Mouse (Mus musculus): Measurements from ENCODE around the gene Pdcd2l. TPM values are rescaled to one million over a fixed set of nuclear protein-coding genes. Genes with fewer than 3 reads are reported as not detected.
"Not testable (repeated sequence)": the region's sequence is repeated elsewhere in the genome, so short reads cannot be mapped to it uniquely, and the experiment has no call there.

Pdcd2l gene
- polyA plus RNA-seq, 1 experiment from 2014 or later = 53.7 TPM

- DNase-seq = no peak
- no peaks in the 10 kb centered on the region for H3K27me3 ChIP-seq (ENCODE audit: insufficient read depth, low read length)
- no peaks in the 10 kb centered on the region for H3K9me3 ChIP-seq (ENCODE audit: low read depth, low read length)
- TF ChIP-seq CTCF (IDR thresholded peaks at IDR 0.05; ENCODE audit: low read depth) = no peak
- H3K36me3 ChIP-seq (ENCODE audit: insufficient read depth) = peaks cover 98% of the 10 kb centered on the region
- no peaks in the 10 kb centered on the region for H3K4me1 ChIP-seq (ENCODE audit: insufficient read depth)
- WGBS = 86% methylated on average over 7 of the region's 7 CpGs
- H3K4me2 ChIP-seq = no peak overlapping the region
- no peak for ATAC-seq (ENCODE audit: insufficient read depth)
- H3K4me3 ChIP-seq (ENCODE audit: low read depth, low read length) = no peak overlapping the region
- no peak overlapping the region for H3K9ac ChIP-seq
- H3K27ac ChIP-seq (ENCODE audit: low read depth) = no peak overlapping the region
Measured at GRCm38 (mm10) chr7:34213281-34213680, 16.8 kb upstream of the Pdcd2l start.

GRCm38 (mm10) chr7:34208027-34208745, 11.7 kb upstream of the Pdcd2l start:
- H3K9ac ChIP-seq = no peak overlapping the region
- no peak overlapping the region for H3K27ac ChIP-seq (ENCODE audit: low read depth)
- H3K9me3 ChIP-seq (ENCODE audit: low read depth, low read length) = no peaks in the 10 kb centered on the region
- H3K4me1 ChIP-seq (ENCODE audit: insufficient read depth) = no peaks in the 10 kb centered on the region
- ATAC-seq (ENCODE audit: insufficient read depth) = no peak
- no peak for DNase-seq
- TF ChIP-seq CTCF (IDR thresholded peaks at IDR 0.05; ENCODE audit: low read depth) = peak; percentile 35; the same call in 1 of the 2 replicates
- WGBS = 92% methylated on average over 9 of the region's 9 CpGs
- peaks cover 98% of the 10 kb centered on the region for H3K36me3 ChIP-seq (ENCODE audit: insufficient read depth)
- H3K27me3 ChIP-seq (ENCODE audit: insufficient read depth, low read length) = no peaks in the 10 kb centered on the region
- H3K4me3 ChIP-seq (ENCODE audit: low read depth, low read length) = no peak overlapping the region
- H3K4me2 ChIP-seq = no peak overlapping the region

- DNase-seq (no peak), ATAC-seq (ENCODE audit: insufficient read depth) (no peak)
- Histone ChIP-seq H3K4me2 (no peak overlapping the region), H3K4me1 (ENCODE audit: insufficient read depth) (no peaks in the 10 kb centered on the region), H3K9me3 (ENCODE audit: low read depth, low read length) (no peaks in the 10 kb centered on the region), H3K27ac (ENCODE audit: low read depth) (no peak overlapping the region), H3K9ac (no peak overlapping the region), H3K4me3 (ENCODE audit: low read depth, low read length) (no peak overlapping the region), H3K36me3 (ENCODE audit: insufficient read depth) (peaks cover 98% of the 10 kb centered on the region), H3K27me3 (ENCODE audit: insufficient read depth, low read length) (no peaks in the 10 kb centered on the region)
- TF ChIP-seq CTCF (IDR thresholded peaks at IDR 0.05; ENCODE audit: low read depth) = no peak
- 86% methylated on average over 6 of the region's 6 CpGs for WGBS
Measured at GRCm38 (mm10) chr7:34206331-34206730, 9.9 kb upstream of the Pdcd2l start.

GRCm38 (mm10) chr7:34202147-34202546, 5.7 kb upstream of the Pdcd2l start:
- H3K27ac ChIP-seq (ENCODE audit: low read depth); H3K4me2 ChIP-seq; H3K4me1 ChIP-seq (ENCODE audit: insufficient read depth); H3K9ac ChIP-seq; H3K9me3 ChIP-seq (ENCODE audit: low read depth, low read length); ATAC-seq (ENCODE audit: insufficient read depth); DNase-seq; H3K4me3 ChIP-seq (ENCODE audit: low read depth, low read length); H3K27me3 ChIP-seq (ENCODE audit: insufficient read depth, low read length): not testable (repeated sequence)
- 87% methylated on average over 10 of the region's 10 CpGs for WGBS
- H3K36me3 ChIP-seq (ENCODE audit: insufficient read depth) = peaks cover 64% of the 10 kb centered on the region

- peaks cover 51% of the 10 kb centered on the region for H3K36me3 ChIP-seq (ENCODE audit: insufficient read depth)
- no peak overlapping the region for H3K9ac ChIP-seq
Measured at GRCm38 (mm10) chr7:34200829-34201228, 4.4 kb upstream of the Pdcd2l start.

GRCm38 (mm10) chr7:34198346-34198745, 1.9 kb upstream of the Pdcd2l start:
- no peaks in the 10 kb centered on the region for H3K27me3 ChIP-seq (ENCODE audit: insufficient read depth, low read length)
- no peak overlapping the region for H3K27ac ChIP-seq (ENCODE audit: low read depth)
- 36% methylated on average over 3 of the region's 3 CpGs for WGBS
- no peaks in the 10 kb centered on the region for H3K4me1 ChIP-seq (ENCODE audit: insufficient read depth)
- H3K4me2 ChIP-seq = no peak overlapping the region
- peak; percentile 52 for TF ChIP-seq CTCF (IDR thresholded peaks at IDR 0.05; ENCODE audit: low read depth)
- ATAC-seq (ENCODE audit: insufficient read depth) (no peak), DNase-seq (peak; percentile 58)
- H3K4me3 ChIP-seq (ENCODE audit: low read depth, low read length) = no peak overlapping the region
- H3K36me3 ChIP-seq (ENCODE audit: insufficient read depth) = peaks cover 33% of the 10 kb centered on the region
- H3K9ac ChIP-seq = no peak overlapping the region
- no peaks in the 10 kb centered on the region for H3K9me3 ChIP-seq (ENCODE audit: low read depth, low read length)

More at GRCm38 (mm10) chr7:34200829-34201228, 4.4 kb upstream of the Pdcd2l start:
- 99% methylated on average over 2 of the region's 2 CpGs for WGBS
- DNase-seq (no peak), ATAC-seq (ENCODE audit: insufficient read depth) (no peak)
- Histone ChIP-seq H3K4me1 (ENCODE audit: insufficient read depth) (no peaks in the 10 kb centered on the region), H3K27ac (ENCODE audit: low read depth) (no peak overlapping the region), H3K27me3 (ENCODE audit: insufficient read depth, low read length) (no peaks in the 10 kb centered on the region), H3K9me3 (ENCODE audit: low read depth, low read length) (no peaks in the 10 kb centered on the region), H3K4me3 (ENCODE audit: low read depth, low read length) (no peak overlapping the region), H3K4me2 (no peak overlapping the region)
- no peak for TF ChIP-seq CTCF (IDR thresholded peaks at IDR 0.05; ENCODE audit: low read depth)

GRCm38 (mm10) chr7:34195632-34196031, 829 bp downstream of the Pdcd2l start:
- Histone ChIP-seq H3K4me2 (peak overlapping the region; percentile 82), H3K36me3 (ENCODE audit: insufficient read depth) (peaks cover 22% of the 10 kb centered on the region; the same call in 1 of the 2 replicates), H3K4me1 (ENCODE audit: insufficient read depth) (no peaks in the 10 kb centered on the region), H3K27me3 (ENCODE audit: insufficient read depth, low read length) (no peaks in the 10 kb centered on the region), H3K4me3 (ENCODE audit: low read depth, low read length) (peak overlapping the region; percentile 98), H3K9ac (peak overlapping the region; percentile 89), H3K27ac (ENCODE audit: low read depth) (0 out of 2 replicates have a peak overlapping the region, but pooled peaks have one; percentile 65), H3K9me3 (ENCODE audit: low read depth, low read length) (no peaks in the 10 kb centered on the region)
- DNase-seq (peak; percentile 19), ATAC-seq (ENCODE audit: insufficient read depth) (no peak; the same call in 1 of the 2 replicates)
- WGBS = 45% methylated on average over 3 of the region's 3 CpGs
- peak; percentile 39; the same call in 1 of the 2 replicates for TF ChIP-seq CTCF (IDR thresholded peaks at IDR 0.05; ENCODE audit: low read depth)
